Mouse (Mus musculus) embryo, embryonic 9.5 days (tissue): ENCODE measurements around the gene Exosc8.
"Not testable (repeated sequence)": the region's sequence is repeated elsewhere in the genome, so short reads cannot be mapped to it uniquely, and the experiment has no call there.

Source experiments
- DNase-seq: peaks from one replicate; pipeline ENCODE4 v3.0.0-alpha.2; 2017; ENCODE audit errors: extremely low spot score

Exosc8 gene

GRCm38 (mm10) chr3:54736101-54736927 lies 1.1 kb upstream of the Exosc8 start:
- DNase-seq = no peak

DNA sequence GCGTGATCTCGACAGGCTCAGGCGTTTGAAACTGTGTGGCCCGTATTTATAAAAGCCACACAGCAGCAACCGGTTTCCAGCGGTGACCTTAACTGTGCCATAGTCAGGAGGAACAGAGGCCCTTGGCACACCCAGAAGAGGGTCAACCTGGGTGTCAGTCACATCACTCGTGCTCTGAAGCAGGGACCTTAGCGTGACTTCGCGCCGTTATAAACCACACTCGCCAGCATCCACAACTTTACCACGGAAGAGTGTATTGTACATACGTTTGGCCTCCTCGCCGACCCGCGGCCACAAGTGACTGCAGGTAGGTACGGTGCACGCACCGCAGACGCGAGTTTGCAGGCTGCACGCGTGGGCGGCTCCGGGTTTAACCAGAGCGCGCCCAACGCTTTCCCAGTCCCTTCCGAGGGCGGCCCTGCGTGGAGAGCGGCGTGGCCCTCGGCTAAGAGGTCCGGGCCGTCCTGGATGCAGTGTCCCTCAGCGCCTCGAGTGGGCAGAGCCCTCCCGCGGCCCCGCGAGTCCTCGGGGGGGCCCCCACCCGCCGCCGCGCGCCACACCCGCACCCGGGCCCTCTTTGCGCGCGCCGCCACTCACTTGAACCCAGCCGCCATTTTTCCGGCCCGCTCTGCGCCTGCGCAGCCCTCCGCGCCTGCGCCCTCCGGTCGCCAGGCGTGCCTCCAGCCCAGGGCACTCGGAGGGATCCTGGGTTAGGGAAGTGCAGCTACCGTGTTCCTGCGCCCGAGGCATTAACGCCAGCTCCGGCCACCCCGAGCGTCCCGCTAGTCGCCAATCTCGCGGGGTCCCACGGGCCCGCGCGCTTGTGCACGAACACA lies 564 bp downstream of the Exosc8 start:
- DNase-seq = peak; percentile 89

GRCm38 (mm10) chr3:54732371-54732770 lies 2.8 kb downstream of the Exosc8 start:
- no peak for DNase-seq

DNA sequence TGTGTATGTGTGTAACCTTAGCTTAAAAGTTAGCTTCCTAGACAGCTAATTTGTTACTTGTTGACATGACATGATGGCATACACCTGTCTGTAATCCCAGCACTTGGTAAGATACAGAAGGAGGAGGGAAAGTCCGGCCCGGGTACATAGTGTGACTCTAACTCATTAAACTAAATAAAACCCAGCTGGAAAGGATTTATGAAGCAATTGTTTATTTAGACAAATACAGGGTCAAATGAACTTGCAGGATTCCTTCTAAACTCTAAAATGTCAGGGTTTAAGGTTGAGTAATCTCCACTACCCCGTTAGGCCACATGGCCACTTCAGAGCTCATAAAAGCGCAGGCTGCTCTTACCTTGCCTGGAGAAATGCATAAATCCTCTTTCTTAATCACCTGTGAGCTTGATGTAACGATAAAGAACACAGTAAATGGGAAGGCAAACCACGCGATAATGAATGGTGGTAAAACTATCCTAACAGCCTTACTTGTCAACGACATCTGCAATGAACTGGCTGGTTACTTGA lies 3.5 kb downstream of the Exosc8 start:
- DNase-seq = no peak

GRCm38 (mm10) chr3:54728100-54728499 lies 7.1 kb downstream of the Exosc8 start:
- DNase-seq = no peak

DNA sequence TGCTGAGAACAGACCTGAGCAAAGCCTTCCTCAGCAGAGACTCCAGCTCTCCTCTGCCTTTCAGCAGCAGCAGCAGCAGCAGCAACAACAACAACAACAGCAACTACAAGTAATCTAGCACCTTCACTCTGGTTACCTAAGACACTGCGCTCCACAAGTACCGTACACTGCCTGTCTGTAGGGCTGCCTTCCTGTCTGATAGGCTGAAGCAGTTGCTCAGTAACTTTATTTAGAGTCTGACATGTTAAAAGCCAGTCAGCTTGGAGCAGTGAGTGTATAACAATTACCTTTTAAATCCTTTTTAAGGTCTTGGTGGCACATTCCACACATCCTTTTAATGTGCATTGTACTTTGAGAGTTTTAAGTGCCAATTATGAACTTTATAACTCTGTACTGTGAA lies 7.6 kb downstream of the Exosc8 start:
- no peak for DNase-seq

DNA sequence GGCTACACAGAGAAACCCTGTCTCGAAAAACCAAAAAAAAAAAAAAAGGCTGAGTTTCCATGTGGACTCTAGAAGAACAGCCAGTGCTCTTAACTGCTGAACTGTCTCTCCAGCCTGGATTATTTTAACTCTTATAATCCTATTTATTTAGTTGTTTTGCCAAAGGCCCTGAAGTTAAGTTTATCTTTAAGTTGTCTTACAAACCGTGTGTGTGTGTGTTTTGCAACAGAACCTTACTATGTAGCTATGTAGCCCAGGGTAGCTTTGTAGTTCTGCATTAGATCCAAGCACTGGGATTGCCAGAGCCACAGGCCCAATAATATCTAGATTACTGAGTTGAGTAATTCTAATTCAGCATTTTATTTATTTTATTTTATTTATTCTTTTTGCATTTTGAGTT lies 9.8 kb downstream of the Exosc8 start:
- no peak for DNase-seq

GRCm38 (mm10) chr3:54723741-54724500 lies 11.3 kb downstream of the Exosc8 start:
- no peak for DNase-seq

- no peak for DNase-seq
These were observed 16.2 kb downstream of the Exosc8 start for GRCm38 (mm10) chr3:54718947-54719346.

DNA sequence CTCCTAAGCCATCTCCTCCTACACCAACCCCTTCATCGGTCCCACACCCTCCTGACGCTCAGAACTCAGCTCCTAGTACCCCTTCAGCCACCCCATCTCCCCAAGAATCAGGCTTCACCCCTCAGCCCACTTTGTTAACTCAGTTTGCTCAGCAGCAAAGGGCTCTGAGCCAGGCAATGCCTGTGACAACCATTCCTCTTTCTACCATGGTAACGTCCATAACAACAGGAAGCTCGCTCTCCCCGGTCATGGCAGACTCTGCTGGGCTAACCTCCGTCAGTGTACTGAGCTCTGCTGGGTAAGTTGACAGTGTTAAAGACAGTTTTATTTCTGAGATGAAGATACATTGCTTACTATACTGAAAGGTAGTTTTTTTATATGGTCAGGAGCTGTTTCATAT lies 17.8 kb downstream of the Exosc8 start:
- no peak for DNase-seq

GRCm38 (mm10) chr3:54715461-54715860 lies 19.7 kb downstream of the Exosc8 start:
- no peak for DNase-seq

DNA sequence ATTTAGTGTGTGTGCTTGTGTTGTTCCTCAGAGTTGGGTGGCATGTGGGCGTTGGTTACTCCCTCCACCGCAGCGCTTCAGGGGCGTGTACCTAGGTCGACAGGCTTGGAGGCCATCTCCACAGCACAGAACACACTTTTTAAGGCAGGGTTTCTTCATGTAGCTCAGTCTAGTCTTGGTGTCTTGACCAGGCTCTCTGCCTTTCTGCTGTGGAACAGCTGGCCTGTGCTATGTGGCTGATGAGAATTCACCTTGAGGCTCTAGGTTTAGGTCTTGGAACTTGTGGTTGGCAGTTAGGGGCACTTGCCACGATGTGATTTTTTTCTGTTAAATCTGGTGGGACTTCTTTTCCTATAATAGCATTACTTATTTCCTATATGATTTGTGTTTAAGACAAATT lies 20.9 kb downstream of the Exosc8 start, which contains the start of gene Gm21958:
Gene Gm21958, minus strand, starts transcription at position 101 of the 400 bp plus-strand sequence.
- DNase-seq = no peak

- no peak for DNase-seq
These were observed 26.2 kb downstream of the Exosc8 start for GRCm38 (mm10) chr3:54708972-54709371.

GRCm38 (mm10) chr3:54704106-54704505 lies 31.1 kb downstream of the Exosc8 start:
- not testable (repeated sequence) for DNase-seq

DNA sequence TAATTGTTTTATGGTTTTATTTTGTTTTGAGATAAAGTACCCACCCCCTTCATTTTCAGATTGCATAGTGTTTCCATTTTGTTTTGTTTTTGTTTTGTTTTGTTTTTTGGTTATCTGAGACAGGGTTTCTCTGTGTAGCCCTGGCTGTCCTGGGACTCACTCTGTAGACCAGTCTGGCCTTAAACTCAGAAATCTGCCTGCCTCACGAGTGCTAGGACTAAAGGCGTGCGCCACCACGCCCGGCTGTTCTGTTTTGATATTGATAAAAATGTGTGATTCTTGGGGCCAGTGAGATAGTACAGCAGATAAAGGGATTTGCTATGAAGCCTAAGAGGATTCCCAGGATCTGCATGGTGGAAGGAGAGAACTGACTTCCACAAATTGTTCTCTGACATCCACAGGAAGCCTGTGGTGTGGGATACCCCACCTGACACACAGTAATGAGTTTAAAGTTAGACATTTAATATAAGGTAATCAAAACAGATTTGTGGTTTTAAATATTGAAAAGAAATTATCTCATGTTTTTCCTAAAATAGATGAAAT lies 35.4 kb downstream of the Exosc8 start:
- no peak for DNase-seq

GRCm38 (mm10) chr3:54693056-54693415 lies 42.2 kb downstream of the Exosc8 start:
- no peak for DNase-seq

DNA sequence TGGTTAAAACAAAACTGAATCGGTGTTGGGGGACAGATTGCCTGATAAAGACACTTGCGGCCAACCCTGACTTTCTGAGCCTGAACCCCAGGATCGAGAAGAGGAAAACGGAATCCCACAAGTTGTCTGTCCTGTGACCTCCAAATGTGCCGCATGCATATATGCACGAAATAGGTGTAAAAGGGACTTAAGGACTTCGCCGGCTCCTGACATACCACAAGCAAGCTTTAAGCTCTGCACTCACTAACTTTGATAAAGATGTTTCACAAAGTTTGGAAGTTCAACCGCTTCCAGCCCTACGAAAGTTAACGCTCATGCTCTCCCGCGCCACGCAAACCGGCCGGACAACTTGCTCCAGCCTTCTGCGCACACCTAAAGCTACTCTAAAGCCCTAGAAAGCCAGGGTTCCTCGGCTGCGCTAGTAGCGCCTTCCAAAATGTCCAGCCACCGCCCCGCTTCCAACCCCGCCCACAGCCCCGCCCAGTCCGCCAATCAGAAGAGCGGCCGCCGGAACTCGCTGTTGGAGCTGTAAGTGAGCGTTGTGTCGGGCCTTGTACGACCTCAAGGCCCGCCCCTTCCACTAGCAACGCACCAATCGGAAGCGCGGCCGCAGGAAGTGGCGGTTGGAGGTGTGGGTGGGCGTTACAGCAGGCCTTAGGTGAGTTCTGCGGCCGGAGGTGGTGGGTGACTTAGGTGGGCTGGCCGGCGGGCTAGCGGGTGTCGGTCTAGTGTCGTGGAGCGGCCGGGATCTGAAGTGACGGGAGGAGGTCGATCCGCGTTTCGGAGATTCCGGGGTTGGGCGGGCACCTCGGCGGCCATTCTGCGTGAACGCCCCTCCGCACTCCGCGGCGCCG lies 42.8 kb downstream of the Exosc8 start, which contains the start of gene Supt20:
Gene Supt20, plus strand, starts transcription at position 606 of the 854 bp plus-strand sequence.
- peak; percentile 94 for DNase-seq

DNA sequence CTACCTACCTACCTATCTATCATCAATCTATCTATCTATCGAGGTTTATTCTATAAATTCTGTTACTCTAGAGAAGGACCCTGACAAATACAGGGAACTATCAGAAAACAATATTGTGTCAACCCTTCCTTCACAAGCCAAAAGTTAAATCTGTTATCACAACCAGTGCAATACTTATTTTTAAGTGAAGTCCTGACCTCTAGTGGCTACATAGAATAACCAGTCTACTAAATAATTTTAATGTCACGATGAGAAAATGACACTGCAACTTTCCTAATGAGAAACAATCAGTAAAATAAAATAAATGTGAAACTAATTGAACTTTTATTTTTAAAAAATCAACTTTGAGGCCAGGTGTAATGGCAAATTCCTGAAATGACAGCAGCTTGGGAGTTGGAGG lies 46.1 kb downstream of the Exosc8 start:
- DNase-seq = no peak

GRCm38 (mm10) chr3:54687245-54687644 lies 47.9 kb downstream of the Exosc8 start:
- no peak for DNase-seq

- DNase-seq = no peak
These were observed 50.0 kb downstream of the Exosc8 start for GRCm38 (mm10) chr3:54685202-54685601.
